Mouse (Mus musculus) ES-Bruce4 (cell line): ENCODE measurements around the gene Gm12166.

Experiments used
- CTCF ChIP-seq: IDR thresholded peaks from one replicate; pipeline ENCODE4 v1.8.1; 2011; ENCODE audit warnings: low read depth, low read length
- EP300 ChIP-seq: IDR thresholded peaks from 2 replicates; pipeline ENCODE4 v1.6.1; 2011; ENCODE audit warnings: low read depth, low read length; ENCODE audit not compliant: insufficient read depth
- POLR2A ChIP-seq: IDR thresholded peaks from one replicate; pipeline ENCODE4 v1.8.1; 2011; ENCODE audit warnings: low read length; ENCODE audit not compliant: insufficient read depth

- TF ChIP-seq CTCF = no peak
- TF ChIP-seq EP300 = no peak
- no peak for TF ChIP-seq POLR2A
These were observed 7.3 kb downstream of the Gm12166 start for GRCm38 (mm10) chr11:46044781-46045180.
